In the genomic region with DNA sequence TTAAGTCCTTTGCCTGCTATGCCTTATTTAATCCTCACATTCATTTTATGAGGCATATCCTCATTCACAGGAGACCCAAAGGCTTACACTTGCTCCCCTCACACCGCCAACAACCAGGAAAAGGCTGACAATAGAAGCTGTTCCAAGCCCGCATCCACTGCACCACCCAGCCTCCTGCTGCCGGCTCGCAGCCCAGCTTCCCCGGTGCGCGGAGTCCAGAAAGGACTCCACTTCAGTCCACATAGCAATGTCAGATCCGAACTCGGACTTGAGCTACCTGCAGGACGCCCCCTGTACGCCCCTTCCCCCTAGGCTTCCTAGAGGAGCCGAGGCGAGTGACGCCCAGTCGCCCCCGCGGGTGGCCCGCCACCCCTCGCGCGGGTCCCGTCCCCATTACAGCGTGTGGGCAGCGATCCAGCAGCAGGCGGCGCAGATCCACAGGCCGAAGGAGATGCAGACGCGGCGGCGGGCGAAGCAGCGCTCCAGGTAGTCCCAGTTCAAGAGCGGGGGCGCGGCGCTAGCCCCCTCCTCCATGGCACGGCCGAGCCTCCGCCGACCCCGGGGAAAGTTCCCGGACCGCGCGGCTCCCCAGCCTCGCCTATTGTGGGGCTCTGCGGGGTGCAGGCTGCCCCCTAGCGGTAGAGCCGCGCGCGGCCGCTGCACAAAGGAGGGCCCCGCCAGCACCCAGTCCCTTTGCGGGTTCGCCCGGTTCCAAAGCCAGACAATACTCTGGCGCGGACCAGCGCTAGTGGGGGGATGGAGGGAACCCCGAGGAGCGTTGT, we compare ENCODE assay signal across 8 mouse cellular contexts. TPM values are rescaled to one million over a fixed set of nuclear protein-coding genes. Genes with fewer than 3 reads are reported as not detected.
DNase-seq lines count a peak whose midpoint lies in the region; ATAC-seq and TF ChIP-seq lines count a peak whose summit lies in the region.

No protein-coding gene starts in this region.

- TF ChIP-seq POLR2A in heart, adult 2 months (IDR thresholded peaks at IDR 0.05; ENCODE audit: insufficient read depth, low read depth, low read length): no peak
- no peak for TF ChIP-seq POLR2A in small intestine, adult 2 months (IDR thresholded peaks at IDR 0.05; ENCODE audit: low read depth, low read length)

- H3K4me1 ChIP-seq in embryonic facial prominence, embryonic 12.5 days: peaks cover 11% of the 10 kb centered on the region; the same call in 1 of the 2 replicates
- peaks cover 12% of the 10 kb centered on the region for H3K4me1 ChIP-seq in heart, adult 2 months (ENCODE audit: control insufficient read depth, insufficient read depth, low read length)
- no peaks in the 10 kb centered on the region for H3K4me1 ChIP-seq in limb, embryonic 11.5 days (ENCODE audit: control insufficient read depth, insufficient read depth, low read length)
- peaks cover 32% of the 10 kb centered on the region for H3K4me1 ChIP-seq in midbrain, embryonic 13.5 days (replicated peaks)
- peaks cover 6% of the 10 kb centered on the region for H3K4me1 ChIP-seq in small intestine, adult 2 months (ENCODE audit: control insufficient read depth, insufficient read depth, insufficient read length, low read length)

- peak overlapping the region; percentile 72 for H3K4me3 ChIP-seq in embryonic facial prominence, embryonic 12.5 days
- H3K4me3 ChIP-seq in heart, adult 2 months: peak overlapping the region; percentile 88
- peak overlapping the region; percentile 63 for H3K4me3 ChIP-seq in limb, embryonic 11.5 days (ENCODE audit: low read depth, low read length)
- peak overlapping the region; percentile 81 for H3K4me3 ChIP-seq in midbrain, embryonic 13.5 days (replicated peaks)
- H3K4me3 ChIP-seq in small intestine, adult 2 months (ENCODE audit: low read depth, low read length): peak overlapping the region; percentile 72

- peak; percentile 67 for DNase-seq in 3T3-L1 (ENCODE audit: low read depth, low spot score)
- DNase-seq in adrenal gland, postnatal 25 days: peak; percentile 81
- peak; percentile 88 to 90 for DNase-seq in heart, adult 2 months
- DNase-seq in kidney, adult 18-20 months: peak; percentile 88
- DNase-seq in limb, embryonic 11.5 days (ENCODE audit: low spot score): peak; percentile 91

- peak; percentile 91 for ATAC-seq in embryonic facial prominence, embryonic 12.5 days (ENCODE audit: insufficient number of reproducible peaks, insufficient read depth, low FRiP score, low TSS enrichment)
- peak; percentile 85 for ATAC-seq in limb, embryonic 11.5 days (ENCODE audit: insufficient number of reproducible peaks, low FRiP score, low TSS enrichment, low read depth)
- peak; percentile 93 for ATAC-seq in midbrain, embryonic 13.5 days

- WGBS in embryonic facial prominence, embryonic 12.5 days: under 1% methylated on average over 63 of the region's 63 CpGs
- WGBS in heart, adult 2 months: 1% methylated on average over 63 of the region's 63 CpGs
- under 1% methylated on average over 63 of the region's 63 CpGs for WGBS in limb, embryonic 11.5 days
- under 1% methylated on average over 62 of the region's 63 CpGs for WGBS in midbrain, embryonic 13.5 days
- 2% methylated on average over 63 of the region's 63 CpGs for WGBS in small intestine, adult 2 months

- H3K36me3 ChIP-seq in embryonic facial prominence, embryonic 12.5 days: peaks cover 17% of the 10 kb centered on the region
- H3K36me3 ChIP-seq in heart, adult 2 months (ENCODE audit: control insufficient read depth, insufficient read depth, low read length): no peaks in the 10 kb centered on the region
- H3K36me3 ChIP-seq in limb, embryonic 11.5 days (ENCODE audit: control insufficient read depth, insufficient read depth, low read length): peaks cover 6% of the 10 kb centered on the region
- peaks cover 23% of the 10 kb centered on the region for H3K36me3 ChIP-seq in midbrain, embryonic 13.5 days
- H3K36me3 ChIP-seq in small intestine, adult 2 months (ENCODE audit: control insufficient read depth, insufficient read depth, low read length): no peaks in the 10 kb centered on the region

- TF ChIP-seq EP300 in heart, adult 2 months (IDR thresholded peaks at IDR 0.05; ENCODE audit: insufficient read depth, low read depth, low read length): no peak

- H3K4me2 ChIP-seq in embryonic facial prominence, embryonic 12.5 days (replicated peaks): peak overlapping the region; percentile 69
- H3K4me2 ChIP-seq in limb, embryonic 11.5 days (ENCODE audit: low read depth, severe bottlenecking): peak overlapping the region; percentile 70
- H3K4me2 ChIP-seq in midbrain, embryonic 13.5 days (replicated peaks): peak overlapping the region; percentile 62

- peak; percentile 93 for TF ChIP-seq CTCF in heart, adult 2 months (IDR thresholded peaks at IDR 0.05)
- peak; percentile 75 for TF ChIP-seq CTCF in small intestine, adult 2 months (IDR thresholded peaks at IDR 0.05; ENCODE audit: extremely low read depth, insufficient read length, insufficient replicate concordance, low read depth, low read length)

- H3K27me3 ChIP-seq in embryonic facial prominence, embryonic 12.5 days: no peaks in the 10 kb centered on the region
- no peaks in the 10 kb centered on the region for H3K27me3 ChIP-seq in heart, adult 2 months (ENCODE audit: control insufficient read depth, insufficient read depth, low read length)
- no peaks in the 10 kb centered on the region for H3K27me3 ChIP-seq in limb, embryonic 11.5 days (ENCODE audit: control insufficient read depth, insufficient read depth, low read length)
- H3K27me3 ChIP-seq in midbrain, embryonic 13.5 days: no peaks in the 10 kb centered on the region
- H3K27me3 ChIP-seq in small intestine, adult 2 months (ENCODE audit: control insufficient read depth, insufficient read depth, low read length): no peaks in the 10 kb centered on the region

- H3K79me2 ChIP-seq in heart, adult 2 months (replicated peaks; ENCODE audit: control insufficient read depth, insufficient read depth, low read length): no peaks in the 10 kb centered on the region

- intact Hi-C loops in heart, adult 2 months (cut with DNase I): loop anchor here (10.0 kb wide), 1 partner anchor 725 kb away; the partner anchor contains the start of gene Ppp1r2

- peak overlapping the region; percentile 50; the same call in 1 of the 2 replicates for H3K27ac ChIP-seq in embryonic facial prominence, embryonic 12.5 days
- H3K27ac ChIP-seq in heart, adult 2 months: peak overlapping the region; percentile 90
- H3K27ac ChIP-seq in limb, embryonic 11.5 days (replicated peaks; ENCODE audit: low read depth, low read length): no peak overlapping the region
- H3K27ac ChIP-seq in midbrain, embryonic 13.5 days: peak overlapping the region; percentile 88
- H3K27ac ChIP-seq in small intestine, adult 2 months (ENCODE audit: insufficient read depth, low read depth, low read length): no peak overlapping the region

- H3K9me3 ChIP-seq in embryonic facial prominence, embryonic 12.5 days: peaks cover 12% of the 10 kb centered on the region; the same call in 1 of the 2 replicates
- H3K9me3 ChIP-seq in limb, embryonic 11.5 days (ENCODE audit: control insufficient read depth, low read length): no peaks in the 10 kb centered on the region
- H3K9me3 ChIP-seq in midbrain, embryonic 13.5 days: peaks cover 5% of the 10 kb centered on the region; the same call in 1 of the 2 replicates

- H3K9ac ChIP-seq in embryonic facial prominence, embryonic 12.5 days: peak overlapping the region; percentile 74
- peak overlapping the region; percentile 96 for H3K9ac ChIP-seq in heart, adult 2 months (ENCODE audit: low read depth, low read length)
- peak overlapping the region; percentile 96 for H3K9ac ChIP-seq in limb, embryonic 11.5 days (ENCODE audit: low read length)
- peak overlapping the region; percentile 95 for H3K9ac ChIP-seq in midbrain, embryonic 13.5 days (replicated peaks)

RNA-seq across cellular contexts. Expression of gene Tmem44, which starts 0.5 kb away (rescaled TPM):
- total RNA-seq in adrenal gland, postnatal 25 days (2021): 3.2 and 4.5 TPM in 2 replicates
- 39.5 and 41.4 TPM in 2 replicates for polyA plus RNA-seq in embryonic facial prominence, embryonic 12.5 days (2016; fragmentation: Nextera tagmentation; extraction: Ambion mirVana)
- total RNA-seq in heart, adult 2 months (2021): 1 to 10 TPM; 4.4 to 5.8 TPM
- 9.8 and 12.0 TPM in 2 replicates for polyA plus RNA-seq in heart, adult 2 months (2012; rRNA removed)
- polyA plus RNA-seq in limb, embryonic 11.5 days (2014; fragmentation: Nextera tagmentation; extraction: Ambion mirVana): 17.2 and 20.9 TPM in 2 replicates
- polyA plus RNA-seq in midbrain, embryonic 13.5 days (2015; fragmentation: Nextera tagmentation; extraction: Ambion mirVana): 70.9 and 73.1 TPM in 2 replicates
- polyA plus RNA-seq in small intestine, adult 2 months (2012; rRNA removed): 1.2 and 3.0 TPM in 2 replicates

RNA-seq across cellular contexts. Expression of gene Lsg1, which starts 37.2 kb away (rescaled TPM):
- total RNA-seq in adrenal gland, postnatal 25 days (2021): 32.1 and 39.6 TPM in 2 replicates
- 73.8 and 80.2 TPM in 2 replicates for polyA plus RNA-seq in embryonic facial prominence, embryonic 12.5 days (2016; fragmentation: Nextera tagmentation; extraction: Ambion mirVana)
- total RNA-seq in heart, adult 2 months (2021): 10 to 100 TPM; 19.6 to 21.2 TPM
- polyA plus RNA-seq in heart, adult 2 months (2012; rRNA removed): 5.5 and 7.5 TPM in 2 replicates
- 89.1 and 90.1 TPM in 2 replicates for polyA plus RNA-seq in limb, embryonic 11.5 days (2014; fragmentation: Nextera tagmentation; extraction: Ambion mirVana)
- 59.1 and 64.7 TPM in 2 replicates for polyA plus RNA-seq in midbrain, embryonic 13.5 days (2015; fragmentation: Nextera tagmentation; extraction: Ambion mirVana)
- 2.6 and 5.5 TPM in 2 replicates for polyA plus RNA-seq in small intestine, adult 2 months (2012; rRNA removed)

RNA-seq across cellular contexts. Expression of gene Fam43a, which starts 49.4 kb away (rescaled TPM):
- total RNA-seq in adrenal gland, postnatal 25 days (2021): 20.4 and 30.0 TPM in 2 replicates
- 20.2 and 23.4 TPM in 2 replicates for polyA plus RNA-seq in embryonic facial prominence, embryonic 12.5 days (2016; fragmentation: Nextera tagmentation; extraction: Ambion mirVana)
- total RNA-seq in heart, adult 2 months (2021): 10 to 100 TPM; 20.7 to 22.6 TPM
- 23.9 and 27.1 TPM in 2 replicates for polyA plus RNA-seq in heart, adult 2 months (2012; rRNA removed)
- 4.3 and 6.8 TPM in 2 replicates for polyA plus RNA-seq in limb, embryonic 11.5 days (2014; fragmentation: Nextera tagmentation; extraction: Ambion mirVana)
- polyA plus RNA-seq in midbrain, embryonic 13.5 days (2015; fragmentation: Nextera tagmentation; extraction: Ambion mirVana): 9.8 and 11.5 TPM in 2 replicates
- 9.8 and 11.7 TPM in 2 replicates for polyA plus RNA-seq in small intestine, adult 2 months (2012; rRNA removed)

Comparison
In these comparisons a context has a peak if more than half of its experiments do, and no peak if none do; other contexts are left out.
1. H3K27ac ChIP-seq: peak in embryonic facial prominence, embryonic 12.5 days (single experiment), heart, adult 2 months (single experiment) and midbrain, embryonic 13.5 days (single experiment); none in limb, embryonic 11.5 days (single experiment) and small intestine, adult 2 months (single experiment).
2. Peak in every context shown above with its lines, with median percentiles within 50 percentile points of each other: DNase-seq, ATAC-seq, H3K4me2 ChIP-seq, H3K4me3 ChIP-seq and H3K9ac ChIP-seq.